Mouse (Mus musculus) lung, postnatal 0 days (tissue): ENCODE results near the gene Itprip. TPM values are rescaled to one million over a fixed set of nuclear protein-coding genes. Genes with fewer than 3 reads are reported as not detected.
A peak's percentile ranks its signal among the peaks of the same experiment; 100 is the strongest.

Experiments
- ATAC-seq: fragments of 200-750 bp; cut with Nextera tagmentation; 2 replicates; pipeline ENCODE4 v1.8.0; 2017; ENCODE audit warnings: moderate library complexity
- DNase-seq: peaks from one replicate; pipeline ENCODE4 v3.0.0-alpha.2; 2016; ENCODE audit warnings: low spot score
- H3K27ac ChIP-seq: fragments of 300-500 bp; sonication (generic); 2 replicates; pipeline ENCODE4 v1.5.1; 2014; ENCODE audit warnings: antibody characterized with exemption, mild to moderate bottlenecking, low read length, mixed read lengths
- H3K27me3 ChIP-seq: fragments of 300-500 bp; sonication (generic); replicated peaks from 2 replicates; pipeline ENCODE4 v1.6.1; 2014; ENCODE audit warnings: low read length, mixed read lengths; ENCODE audit not compliant: insufficient read depth
- H3K36me3 ChIP-seq: fragments of 300-500 bp; sonication (generic); 2 replicates; pipeline ENCODE4 v1.6.1; 2014; ENCODE audit warnings: low read length, mixed read lengths; ENCODE audit not compliant: insufficient read depth
- H3K4me1 ChIP-seq: fragments of 300-500 bp; sonication (generic); 2 replicates; pipeline ENCODE4 v1.6.1; 2014; ENCODE audit warnings: antibody characterized with exemption, low read depth, low read length, mixed read lengths; ENCODE audit not compliant: insufficient read depth
- H3K4me2 ChIP-seq: fragments of 300-500 bp; sonication (generic); replicated peaks from 2 replicates; pipeline ENCODE4 v1.6.1; 2014; ENCODE audit warnings: low read depth, mild to moderate bottlenecking, low read length, moderate library complexity, mixed read lengths
- H3K4me3 ChIP-seq: fragments of 300-500 bp; sonication (generic); 2 replicates; pipeline ENCODE4 v1.5.1; 2014; ENCODE audit warnings: low read depth, low read length
- H3K9ac ChIP-seq: fragments of 300-500 bp; sonication (generic); replicated peaks from 2 replicates; pipeline ENCODE4 v1.6.1; 2014; ENCODE audit warnings: low read depth, mild to moderate bottlenecking
- H3K9me3 ChIP-seq: fragments of 300-500 bp; sonication (generic); 2 replicates; pipeline ENCODE4 v1.6.1; 2016; ENCODE audit warnings: low read length, mixed read lengths
- CTCF ChIP-seq: IDR thresholded peaks from 2 replicates; pipeline ENCODE4 v1.5.1; 2016; ENCODE audit warnings: antibody characterized with exemption, mild to moderate bottlenecking
- EP300 ChIP-seq: IDR thresholded peaks from 2 replicates; pipeline ENCODE4 v1.6.1; 2016; ENCODE audit warnings: antibody characterized with exemption, mild to moderate bottlenecking, control low read depth
- WGBS: fragments of 180-500 bp; shearing (Covaris S2); extraction: QIAGEN DNeasy Blood & Tissue Kit; methylation state at CpG from one replicate; pipeline ENCODE4 v1.1.7; 2014; 5-methylcytosine and 5-hydroxymethylcytosine counted together
- polyA plus RNA-seq: library from polyadenylated mRNA; unstranded; fragments of >200 nt; fragmentation: Nextera tagmentation; extraction: Ambion mirVana; gene quantifications from 2 replicates; pipeline ENCODE4 v1.2.1, GENCODE M21; 2015

Gene Itprip
- polyA plus RNA-seq, 1 experiment from 2014 or later = 15.6 TPM

- no peak overlapping the region for H3K27ac ChIP-seq
- no peak for ATAC-seq
- H3K9me3 ChIP-seq = no peaks in the 10 kb centered on the region
- H3K4me3 ChIP-seq = no peak overlapping the region
- TF ChIP-seq EP300 (no peak), CTCF (peak; percentile 60)
- H3K9ac ChIP-seq = no peak overlapping the region
- H3K4me1 ChIP-seq = no peaks in the 10 kb centered on the region
- H3K36me3 ChIP-seq = no peaks in the 10 kb centered on the region
- WGBS = 26% methylated on average over 10 of the region's 10 CpGs
- peak; percentile 28 for DNase-seq
- H3K27me3 ChIP-seq = no peaks in the 10 kb centered on the region
- no peak overlapping the region for H3K4me2 ChIP-seq
Observed at GRCm38 (mm10) chr19:47871515-47871914, 47.6 kb downstream of the Itprip start.

GRCm38 (mm10) chr19:47870102-47870666 is 48.9 kb downstream of the Itprip start:
- no peaks in the 10 kb centered on the region for H3K36me3 ChIP-seq
- no peak overlapping the region for H3K4me3 ChIP-seq
- no peak overlapping the region for H3K27ac ChIP-seq
- no peaks in the 10 kb centered on the region for H3K9me3 ChIP-seq
- no peak overlapping the region for H3K9ac ChIP-seq
- H3K4me1 ChIP-seq = no peaks in the 10 kb centered on the region
- WGBS = 66% methylated on average over 7 of the region's 7 CpGs
- TF ChIP-seq CTCF (no peak), EP300 (no peak)
- DNase-seq (no peak), ATAC-seq (no peak)
- H3K4me2 ChIP-seq = no peak overlapping the region
- no peaks in the 10 kb centered on the region for H3K27me3 ChIP-seq

- Histone ChIP-seq H3K27me3 (no peaks in the 10 kb centered on the region), H3K4me2 (no peak overlapping the region), H3K27ac (no peak overlapping the region), H3K36me3 (no peaks in the 10 kb centered on the region), H3K9ac (no peak overlapping the region), H3K4me3 (no peak overlapping the region), H3K4me1 (no peaks in the 10 kb centered on the region), H3K9me3 (no peaks in the 10 kb centered on the region)
- ATAC-seq (no peak), DNase-seq (no peak)
- 39% methylated on average over 3 of the region's 3 CpGs for WGBS
- TF ChIP-seq CTCF (no peak), EP300 (no peak)
Observed at GRCm38 (mm10) chr19:47869516-47869915, 49.6 kb downstream of the Itprip start.

- Histone ChIP-seq H3K4me1 (no peaks in the 10 kb centered on the region), H3K27ac (no peak overlapping the region), H3K9me3 (no peaks in the 10 kb centered on the region), H3K4me2 (no peak overlapping the region), H3K4me3 (no peak overlapping the region), H3K9ac (no peak overlapping the region), H3K36me3 (no peaks in the 10 kb centered on the region), H3K27me3 (no peaks in the 10 kb centered on the region)
- WGBS = 47% methylated on average over 4 of the region's 4 CpGs
- ATAC-seq (no peak), DNase-seq (no peak)
- TF ChIP-seq EP300 (no peak), CTCF (no peak)
Observed at GRCm38 (mm10) chr19:47868951-47869350, 50.1 kb downstream of the Itprip start.

- WGBS = 39% methylated on average over 4 of the region's 4 CpGs
- TF ChIP-seq EP300 = no peak
- TF ChIP-seq CTCF = no peak
- DNase-seq = no peak
Observed at GRCm38 (mm10) chr19:47867628-47868175, 51.4 kb downstream of the Itprip start.

GRCm38 (mm10) chr19:47865353-47865947 is 53.6 kb downstream of the Itprip start, which contains the start of gene Gsto2:
Gsto2 (plus strand) TSS chr19:47865534.
- Histone ChIP-seq H3K27ac (peak within 1 kb of the TSS; percentile 66), H3K4me1 (no peaks in the 10 kb centered on the region), H3K4me3 (peak within 1 kb of the TSS; percentile 41), H3K9ac (peak within 1 kb of the TSS; percentile 39), H3K27me3 (no peaks in the 10 kb centered on the region), H3K9me3 (no peaks in the 10 kb centered on the region), H3K36me3 (no peaks in the 10 kb centered on the region), H3K4me2 (peak within 1 kb of the TSS; percentile 69)
- TF ChIP-seq CTCF = peak; percentile 72
- TF ChIP-seq EP300 = no peak
- DNase-seq = peak; percentile 98
- ATAC-seq = peak; percentile 100
- WGBS = 2% methylated on average over 49 of the region's 49 CpGs

More at GRCm38 (mm10) chr19:47867628-47868175, 51.4 kb downstream of the Itprip start:
- Histone ChIP-seq H3K27ac (no peak overlapping the region), H3K36me3 (no peaks in the 10 kb centered on the region), H3K9ac (no peak overlapping the region), H3K4me2 (no peak overlapping the region), H3K4me1 (no peaks in the 10 kb centered on the region), H3K27me3 (no peaks in the 10 kb centered on the region), H3K4me3 (no peak overlapping the region), H3K9me3 (no peaks in the 10 kb centered on the region)
- ATAC-seq = no peak
